Comparison of ENCODE assay signal across 14 mouse cellular contexts in genomic region chr1:119196674-119197414, GRCm38 (mm10).
DNase-seq lines count a peak whose midpoint lies in the region; ATAC-seq and TF ChIP-seq lines count a peak whose summit lies in the region.
"Had no signal": no experiment of that assay in that cellular context is flagged by ENCODE, and none has a peak within 500 bp of the region (broad histone marks: within the 10 kb centered on the region; RNA-seq: fewer than 3 reads in every experiment).

No protein-coding gene starts in this region.

- no peaks in the 10 kb centered on the region for H3K27me3 ChIP-seq in heart, postnatal 0 days (ENCODE audit: control insufficient read depth, insufficient read depth, low read length)
- H3K27me3 ChIP-seq in heart, adult 2 months (ENCODE audit: control insufficient read depth, insufficient read depth, low read length): no peaks in the 10 kb centered on the region
- H3K27me3 ChIP-seq in hindbrain, embryonic 16.5 days (replicated peaks; ENCODE audit: control insufficient read depth, insufficient read depth, low read length): no peaks in the 10 kb centered on the region
- H3K27me3 ChIP-seq in midbrain, embryonic 14.5 days (ENCODE audit: control insufficient read depth, insufficient read depth, low read length): no peaks in the 10 kb centered on the region
- H3K27me3 ChIP-seq in intestine, embryonic 16.5 days (replicated peaks; ENCODE audit: control insufficient read depth, insufficient read depth, low read length): no peaks in the 10 kb centered on the region
- H3K27me3 ChIP-seq: embryonic facial prominence, embryonic 15.5 days had no signal

- WGBS in heart, postnatal 0 days: 50% methylated on average over 13 of the region's 13 CpGs
- 54% methylated on average over 13 of the region's 13 CpGs for WGBS in heart, adult 2 months
- 18% methylated on average over 13 of the region's 13 CpGs for WGBS in hindbrain, embryonic 16.5 days
- 18% methylated on average over 13 of the region's 13 CpGs for WGBS in midbrain, embryonic 14.5 days
- 40% methylated on average over 13 of the region's 13 CpGs for WGBS in intestine, embryonic 16.5 days

- no peaks in the 10 kb centered on the region for H3K9me3 ChIP-seq in heart, postnatal 0 days (replicated peaks; ENCODE audit: control insufficient read depth, low read length)
- H3K9me3 ChIP-seq in hindbrain, embryonic 16.5 days (ENCODE audit: control insufficient read depth, low read length): no peaks in the 10 kb centered on the region
- H3K9me3 ChIP-seq in midbrain, embryonic 14.5 days (ENCODE audit: control insufficient read depth, low read length): no peaks in the 10 kb centered on the region
- no peaks in the 10 kb centered on the region for H3K9me3 ChIP-seq in intestine, embryonic 16.5 days (ENCODE audit: control insufficient read depth, low read length)
- H3K9me3 ChIP-seq: embryonic facial prominence, embryonic 15.5 days had no signal

- peak overlapping the region; percentile 21 for H3K4me2 ChIP-seq in heart, postnatal 0 days (ENCODE audit: low read depth, low read length)
- peak overlapping the region; percentile 19; the same call in 1 of the 2 replicates for H3K4me2 ChIP-seq in hindbrain, embryonic 16.5 days (ENCODE audit: low read length)
- H3K4me2 ChIP-seq in midbrain, embryonic 14.5 days (ENCODE audit: low read length): no peak overlapping the region
- H3K4me2 ChIP-seq in intestine, embryonic 16.5 days (ENCODE audit: low read depth, low read length): no peak overlapping the region
- H3K4me2 ChIP-seq: embryonic facial prominence, embryonic 15.5 days had no signal

- H3K4me3 ChIP-seq in heart, postnatal 0 days (ENCODE audit: low read depth, low read length): no peak overlapping the region
- H3K4me3 ChIP-seq in heart, adult 2 months: no peak overlapping the region
- no peak overlapping the region for H3K4me3 ChIP-seq in hindbrain, embryonic 16.5 days (ENCODE audit: low read length)
- H3K4me3 ChIP-seq in midbrain, embryonic 14.5 days (replicated peaks; ENCODE audit: low read depth, low read length): no peak overlapping the region
- H3K4me3 ChIP-seq in intestine, embryonic 16.5 days (ENCODE audit: low read length): no peak overlapping the region
- H3K4me3 ChIP-seq: embryonic facial prominence, embryonic 15.5 days; layer of hippocampus, adult 2 months had no signal

- no peak for TF ChIP-seq POLR2A in heart, adult 2 months (IDR thresholded peaks at IDR 0.05; ENCODE audit: insufficient read depth, low read depth, low read length)

- peak overlapping the region; percentile 63 for H3K27ac ChIP-seq in heart, postnatal 0 days (ENCODE audit: low read depth)
- H3K27ac ChIP-seq in heart, adult 2 months: no peak overlapping the region
- H3K27ac ChIP-seq in hindbrain, embryonic 16.5 days (ENCODE audit: low read depth, low read length): no peak overlapping the region
- H3K27ac ChIP-seq in midbrain, embryonic 14.5 days (replicated peaks; ENCODE audit: low read depth, low read length): no peak overlapping the region
- H3K27ac ChIP-seq in intestine, embryonic 16.5 days (ENCODE audit: low read length): no peak overlapping the region
- H3K27ac ChIP-seq: embryonic facial prominence, embryonic 15.5 days; layer of hippocampus, adult 2 months had no signal

- intact Hi-C loops in heart, adult 2 months (cut with DNase I): no loop called here

- H3K36me3 ChIP-seq in heart, postnatal 0 days (replicated peaks; ENCODE audit: control insufficient read depth, insufficient read depth, low read length): no peaks in the 10 kb centered on the region
- no peaks in the 10 kb centered on the region for H3K36me3 ChIP-seq in heart, adult 2 months (ENCODE audit: control insufficient read depth, insufficient read depth, low read length)
- H3K36me3 ChIP-seq in hindbrain, embryonic 16.5 days (ENCODE audit: control insufficient read depth, insufficient read depth, low read length): no peaks in the 10 kb centered on the region
- H3K36me3 ChIP-seq in midbrain, embryonic 14.5 days (ENCODE audit: control insufficient read depth, insufficient read depth, low read length): no peaks in the 10 kb centered on the region
- H3K36me3 ChIP-seq in intestine, embryonic 16.5 days (ENCODE audit: control insufficient read depth, insufficient read depth, low read length): no peaks in the 10 kb centered on the region
- H3K36me3 ChIP-seq: embryonic facial prominence, embryonic 15.5 days had no signal

- no peak for ATAC-seq in heart, postnatal 0 days (ENCODE audit: insufficient read depth, low read depth)
- ATAC-seq in hindbrain, embryonic 16.5 days: peak; percentile 53; the same call in 1 of the 2 replicates
- ATAC-seq in midbrain, embryonic 14.5 days (ENCODE audit: low FRiP score, low TSS enrichment): no peak
- no peak for ATAC-seq in intestine, embryonic 16.5 days
- ATAC-seq: forebrain, postnatal 0 days had no signal

- no peak overlapping the region for H3K9ac ChIP-seq in heart, postnatal 0 days (replicated peaks; ENCODE audit: low read depth, low read length)
- no peak overlapping the region for H3K9ac ChIP-seq in heart, adult 2 months (ENCODE audit: low read depth, low read length)
- no peak overlapping the region for H3K9ac ChIP-seq in hindbrain, embryonic 16.5 days (ENCODE audit: low read depth, low read length)
- no peak overlapping the region for H3K9ac ChIP-seq in midbrain, embryonic 14.5 days (replicated peaks; ENCODE audit: low read length)
- H3K9ac ChIP-seq in intestine, embryonic 16.5 days (ENCODE audit: low read depth, low read length): no peak overlapping the region
- H3K9ac ChIP-seq: embryonic facial prominence, embryonic 15.5 days; forebrain, postnatal 0 days had no signal

- TF ChIP-seq EP300 in heart, postnatal 0 days (IDR thresholded peaks at IDR 0.05; ENCODE audit: low read depth): no peak
- no peak for TF ChIP-seq EP300 in heart, adult 2 months (IDR thresholded peaks at IDR 0.05; ENCODE audit: insufficient read depth, low read depth, low read length)

- TF ChIP-seq CTCF in heart, postnatal 0 days (IDR thresholded peaks at IDR 0.05; ENCODE audit: low read depth): no peak
- TF ChIP-seq CTCF in heart, adult 2 months (IDR thresholded peaks at IDR 0.05): no peak

- peaks cover 34% of the 10 kb centered on the region for H3K4me1 ChIP-seq in heart, postnatal 0 days (ENCODE audit: control insufficient read depth, insufficient read depth)
- H3K4me1 ChIP-seq in heart, adult 2 months (ENCODE audit: control insufficient read depth, insufficient read depth, low read length): peaks cover 3% of the 10 kb centered on the region; the same call in 1 of the 2 replicates
- H3K4me1 ChIP-seq in hindbrain, embryonic 16.5 days (ENCODE audit: control insufficient read depth, insufficient read depth, low read depth, low read length): peaks cover 5% of the 10 kb centered on the region
- H3K4me1 ChIP-seq in midbrain, embryonic 14.5 days (ENCODE audit: control insufficient read depth, insufficient read depth, low read length): peaks cover 5% of the 10 kb centered on the region; the same call in 1 of the 2 replicates
- no peaks in the 10 kb centered on the region for H3K4me1 ChIP-seq in intestine, embryonic 16.5 days (ENCODE audit: control insufficient read depth, insufficient read depth, low read length)
- H3K4me1 ChIP-seq: embryonic facial prominence, embryonic 15.5 days had no signal

- H3K79me2 ChIP-seq in heart, adult 2 months (replicated peaks; ENCODE audit: control insufficient read depth, insufficient read depth, low read length): no peaks in the 10 kb centered on the region

- no peak for DNase-seq in heart, postnatal 0 days (ENCODE audit: low spot score)
- DNase-seq in heart, adult 2 months: no peak
- DNase-seq in R1 (ENCODE audit: low read depth, low spot score): peak; percentile 41
- peak; percentile 24 for DNase-seq in midbrain, embryonic 14.5 days
- DNase-seq in spleen, postnatal 14 days (ENCODE audit: low spot score in 2 of 2): no peak
- no peak for DNase-seq in cerebellum, postnatal 4 days (ENCODE audit: low spot score in 2 of 2)
- DNase-seq: cerebellum, postnatal 25 days; forebrain, postnatal 0 days; lung, postnatal 36 days; thymus, adult 2 months had no signal

Comparison
In these comparisons a context has a peak if more than half of its experiments do, and no peak if none do; other contexts are left out.
1. DNase-seq: peak in R1 (single experiment) and midbrain, embryonic 14.5 days (single experiment); none in heart, postnatal 0 days (single experiment), heart, adult 2 months (0 of 2), spleen, postnatal 14 days (0 of 2) and cerebellum, postnatal 4 days (0 of 2).
2. H3K4me2 ChIP-seq: peak in heart, postnatal 0 days (single experiment) and hindbrain, embryonic 16.5 days (single experiment); none in midbrain, embryonic 14.5 days (single experiment) and intestine, embryonic 16.5 days (single experiment).